Mouse (Mus musculus) CH12.LX (cell line): ENCODE data around the gene Maml2. TPM values are rescaled to one million over a fixed set of nuclear protein-coding genes. Genes with fewer than 3 reads are reported as not detected.

Experiments
- DNase-seq: peaks from one replicate; pipeline ENCODE4 v3.0.0-alpha.2; 2013; ENCODE audit errors: extremely low read depth
- H3K27ac ChIP-seq: 2 replicates; pipeline ENCODE4 v1.5.1; 2012; ENCODE audit warnings: low read depth, mild to moderate bottlenecking, control low read depth, moderate library complexity; ENCODE audit not compliant: insufficient read depth
- H3K27me3 ChIP-seq: replicated peaks from 2 replicates; pipeline ENCODE3; 2012; ENCODE audit warnings: inconsistent platforms
- H3K36me3 ChIP-seq, 2 experiments: replicated peaks in 1 of 2; 2 replicates each; pipeline versions ENCODE3 to v1.6.1; 2012; ENCODE audit warnings: inconsistent platforms in 1 of 2, low read length in 1 of 2, mild to moderate bottlenecking in 1 of 2, mixed read lengths in 1 of 2, moderate library complexity in 1 of 2; ENCODE audit not compliant: control insufficient read depth in 1 of 2, insufficient read depth in 1 of 2
- H3K4me1 ChIP-seq, 2 experiments: 2 replicates each; pipeline ENCODE4 v1.6.1; 2012; ENCODE audit warnings: inconsistent platforms in 1 of 2, moderate library complexity in 1 of 2; ENCODE audit not compliant: insufficient read depth in 2 of 2, control insufficient read depth in 1 of 2
- H3K4me2 ChIP-seq: 2 replicates; pipeline ENCODE4 v1.6.1; 2012; ENCODE audit warnings: low read depth, mild to moderate bottlenecking, control low read depth; ENCODE audit not compliant: poor library complexity, insufficient read depth, severe bottlenecking
- H3K4me3 ChIP-seq, 3 experiments: fragments of 150-350 bp in 1 of 3; sonication (generic) in 1 of 3; replicated peaks in 1 of 3; 2 replicates each; pipeline versions ENCODE3 to v1.5.1; 2011 to 2012; ENCODE audit warnings: low read depth in 2 of 3, low read length in 2 of 3, mild to moderate bottlenecking in 2 of 3, moderate library complexity in 2 of 3, control low read depth in 1 of 3, improper control_type of control experiment in 1 of 3, inconsistent platforms in 1 of 3, mixed read lengths in 1 of 3; ENCODE audit not compliant: poor library complexity in 1 of 3
- H3K79me2 ChIP-seq: replicated peaks from 2 replicates; pipeline ENCODE4 v1.6.1; 2012; ENCODE audit warnings: mild to moderate bottlenecking, moderate library complexity; ENCODE audit not compliant: control insufficient read depth, poor library complexity, insufficient read depth, severe bottlenecking; ENCODE audit errors: extremely low read depth
- H3K9ac ChIP-seq: 2 replicates; pipeline ENCODE4 v1.6.1; 2012; ENCODE audit warnings: low read depth, mild to moderate bottlenecking, control low read depth, moderate library complexity; ENCODE audit not compliant: insufficient read depth
- H3K9me3 ChIP-seq: replicated peaks from 2 replicates; pipeline ENCODE3; 2012; ENCODE audit warnings: low read length, inconsistent platforms, mixed read lengths
- BHLHE40 ChIP-seq: IDR thresholded peaks from 2 replicates; pipeline ENCODE4 v1.6.1; 2011; ENCODE audit warnings: mild to moderate bottlenecking, low read depth, low read length, improper control_type of control experiment
- E2F4 ChIP-seq: IDR thresholded peaks from 2 replicates; pipeline ENCODE4 v1.6.1; 2011; ENCODE audit warnings: low read depth, low read length, improper control_type of control experiment; ENCODE audit not compliant: insufficient replicate concordance
- ELF1 ChIP-seq: IDR thresholded peaks from 2 replicates; pipeline ENCODE4 v1.6.1; 2014; ENCODE audit warnings: low read depth, mild to moderate bottlenecking, inconsistent platforms, low read length, improper control_type of control experiment
- ETS1 ChIP-seq: conservative IDR thresholded peaks from 2 replicates; pipeline ENCODE4 v1.6.1; 2012; ENCODE audit warnings: low read depth, mild to moderate bottlenecking, inconsistent platforms, low read length, improper control_type of control experiment, moderate library complexity
- IRF4 ChIP-seq: IDR thresholded peaks from 2 replicates; pipeline ENCODE4 v1.6.1; 2014; ENCODE audit warnings: low read depth, mild to moderate bottlenecking, inconsistent platforms, low read length, improper control_type of control experiment
- KAT2A ChIP-seq: IDR thresholded peaks from 2 replicates; pipeline ENCODE4 v1.6.1; 2012; ENCODE audit warnings: low read length, improper control_type of control experiment, inconsistent platforms; ENCODE audit not compliant: insufficient replicate concordance
- MAX ChIP-seq: IDR thresholded peaks from 2 replicates; pipeline ENCODE4 v1.6.1; 2011; ENCODE audit warnings: low read length, improper control_type of control experiment
- MEF2A ChIP-seq: IDR thresholded peaks from 2 replicates; pipeline ENCODE4 v1.6.1; 2014; ENCODE audit warnings: low read depth, mild to moderate bottlenecking, inconsistent platforms, low read length, improper control_type of control experiment, borderline replicate concordance
- MYC ChIP-seq: IDR thresholded peaks from 2 replicates; pipeline ENCODE4 v1.6.1; 2011; ENCODE audit warnings: low read depth, mild to moderate bottlenecking, improper control_type of control experiment, low read length
- NRF1 ChIP-seq: IDR thresholded peaks from 2 replicates; pipeline ENCODE4 v1.6.1; 2014; ENCODE audit warnings: low read depth, mild to moderate bottlenecking, inconsistent platforms, low read length, improper control_type of control experiment, moderate library complexity
- POLR2A ChIP-seq: IDR thresholded peaks from 2 replicates; pipeline ENCODE4 v1.6.1; 2011; ENCODE audit warnings: low read depth, mild to moderate bottlenecking, improper control_type of control experiment, low read length
- POLR2AphosphoS2 ChIP-seq: IDR thresholded peaks from 2 replicates; pipeline ENCODE4 v1.6.1; 2011; ENCODE audit warnings: low read depth, low read length, improper control_type of control experiment
- TBP ChIP-seq: conservative IDR thresholded peaks from 2 replicates; pipeline ENCODE4 v1.6.1; 2011; ENCODE audit warnings: low read depth, low read length, improper control_type of control experiment
- UBTF ChIP-seq: IDR thresholded peaks from 2 replicates; pipeline ENCODE4 v1.6.1; 2012; ENCODE audit warnings: low read depth, mild to moderate bottlenecking, inconsistent platforms, low read length, improper control_type of control experiment, moderate library complexity
- USF1 ChIP-seq: IDR thresholded peaks from 2 replicates; pipeline ENCODE4 v1.6.1; 2014; ENCODE audit warnings: low read depth, mild to moderate bottlenecking, inconsistent platforms, low read length, improper control_type of control experiment
- ZNF384 ChIP-seq: IDR thresholded peaks from 2 replicates; pipeline ENCODE4 v1.6.1; 2012; ENCODE audit warnings: low read depth, low read length, improper control_type of control experiment, inconsistent platforms
- dilution Hi-C: fragments of 300-500 bp; cut with MboI; formaldehyde crosslinking; loops from 2 replicates; pipeline ENCODE4 v1.14.3; 2020; ENCODE audit warnings: low sequenced_read_pairs; ENCODE audit not compliant: extremely low pct_unique_long_range_greater_than_20kb, extremely low pct_ligation_motif_present
- in situ Hi-C: fragments of 300-500 bp; cut with MboI; formaldehyde crosslinking; loops from 3 replicates; pipeline ENCODE4 v1.14.3; 2019; ENCODE audit warnings: low sequenced_read_pairs, low pct_ligation_motif_present, low pct_unique_long_range_greater_than_20kb, mixed read lengths
- polyA plus RNA-seq: library from polyadenylated mRNA; unstranded; fragments of >175 nt; gene quantifications from 2 replicates; pipeline ENCODE4 v1.2.1, GENCODE M21; 2012; ENCODE audit warnings: low read depth; ENCODE audit not compliant: insufficient read length
- total RNA-seq, 2 experiments: library from RNA; depleted of rRNA; stranded (reverse); fragments of 300-350 nt in 1 of 2; fragments of >200 nt in 1 of 2; gene quantifications; 2 replicates each; pipeline ENCODE4 v1.2.3; 2012 to 2014

The Maml2 gene
- total and polyA plus RNA-seq, 3 experiments, result 5.9 to 9.1 (median 5.9) TPM

DNA sequence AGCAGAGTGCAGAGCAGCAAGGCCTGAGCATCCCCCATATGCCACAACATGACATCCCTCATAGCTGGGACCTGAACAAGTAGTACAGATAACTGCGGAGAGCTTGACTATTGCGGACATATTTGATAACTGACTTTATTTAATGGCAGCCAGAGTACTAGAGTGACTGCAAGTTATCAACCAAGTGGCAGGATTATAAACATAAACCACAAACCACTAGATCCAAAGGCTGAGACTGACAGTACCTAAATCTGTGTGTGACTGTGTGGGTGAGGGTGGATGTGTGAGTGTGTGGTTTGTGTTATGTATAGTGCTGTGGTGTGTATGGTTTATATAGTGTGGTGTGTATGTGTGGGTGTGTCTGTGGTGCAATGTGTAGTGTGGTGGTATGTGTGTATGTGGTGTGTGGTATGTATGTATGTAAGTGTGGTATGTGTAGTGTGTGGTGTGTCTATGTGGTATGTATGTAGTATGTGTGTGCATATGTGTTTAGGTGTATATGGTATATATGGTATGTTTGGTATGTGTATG, 220.7 kb downstream of the Maml2 start:
- Histone ChIP-seq H3K27ac (no peak overlapping the region), H3K4me3 (no peak overlapping the region), H3K9ac (no peak overlapping the region), H3K36me3 (peaks cover 0 to 14% of the 10 kb centered on the region in 2 experiments), H3K4me1 (peaks cover 13 to 18% of the 10 kb centered on the region in 2 experiments), H3K4me2 (no peak overlapping the region), H3K79me2 (no peaks in the 10 kb centered on the region)
- no peak for DNase-seq
- in situ Hi-C loops (no loop called here), dilution Hi-C loops (no loop called here)
- TF ChIP-seq TBP (no peak), IRF4 (no peak), MEF2A (no peak), USF1 (no peak), ELF1 (no peak), NRF1 (no peak)
- TF ChIP-seq, all 38 proteins: peak for 0
- Histone ChIP-seq H3K9me3 (no peaks in the 10 kb centered on the region), H3K27me3 (no peaks in the 10 kb centered on the region)

- Histone ChIP-seq H3K9me3 (no peaks in the 10 kb centered on the region), H3K79me2 (no peaks in the 10 kb centered on the region), H3K4me3 (no peak overlapping the region), H3K27me3 (no peaks in the 10 kb centered on the region), H3K4me2 (no peak overlapping the region), H3K4me1 (peaks cover 10 to 28% of the 10 kb centered on the region in 2 experiments), H3K27ac (no peak overlapping the region), H3K9ac (no peak overlapping the region), H3K36me3 (peaks cover 0 to 12% of the 10 kb centered on the region in 2 experiments)
- TF ChIP-seq KAT2A (no peak), UBTF (no peak), ELF1 (no peak), MAX (no peak), BHLHE40 (no peak), MYC (no peak), TBP (no peak), ZNF384 (no peak), ETS1 (no peak), E2F4 (no peak), POLR2A (no peak), POLR2AphosphoS2 (no peak)
- dilution Hi-C loops, result no loop called here
- in situ Hi-C loops, result no loop called here
- DNase-seq, result no peak
These were observed 224.5 kb downstream of the Maml2 start for GRCm38 (mm10) chr9:13522061-13522820.
